Mouse (Mus musculus): ENCODE results near the gene Map2k6. TPM values are rescaled to one million over a fixed set of nuclear protein-coding genes. Genes with fewer than 3 reads are reported as not detected.

Map2k6 gene
- polyA plus RNA-seq, 1 experiment, result 6.7 TPM

- Histone ChIP-seq H3K4me3 (ENCODE audit: control insufficient read depth, insufficient read depth, low read length) (no peak overlapping the region), H3K36me3 (ENCODE audit: control insufficient read depth, insufficient read depth, low read length) (no peaks in the 10 kb centered on the region), H3K27ac (ENCODE audit: control insufficient read depth, insufficient read depth, low read length) (no peak overlapping the region), H3K4me1 (replicated peaks; ENCODE audit: control insufficient read depth, insufficient read depth, low read length) (peaks cover 2% of the 10 kb centered on the region; the same call in 1 of the 2 replicates), H3K27me3 (ENCODE audit: control insufficient read depth, insufficient read depth, low read length) (no peaks in the 10 kb centered on the region)
- 82% methylated on average over 3 of the region's 3 CpGs for WGBS
- TF ChIP-seq POLR2A (IDR thresholded peaks at IDR 0.05; ENCODE audit: control insufficient read depth, extremely low read depth, insufficient read depth, low read length, poor library complexity) (no peak), CTCF (IDR thresholded peaks at IDR 0.05; ENCODE audit: borderline replicate concordance, control insufficient read depth, extremely low read depth, insufficient read depth, low read length, poor library complexity) (no peak)
- no peak for DNase-seq
Measured at GRCm38 (mm10) chr11:110429837-110430418, 31.0 kb downstream of the Map2k6 start.

DNA sequence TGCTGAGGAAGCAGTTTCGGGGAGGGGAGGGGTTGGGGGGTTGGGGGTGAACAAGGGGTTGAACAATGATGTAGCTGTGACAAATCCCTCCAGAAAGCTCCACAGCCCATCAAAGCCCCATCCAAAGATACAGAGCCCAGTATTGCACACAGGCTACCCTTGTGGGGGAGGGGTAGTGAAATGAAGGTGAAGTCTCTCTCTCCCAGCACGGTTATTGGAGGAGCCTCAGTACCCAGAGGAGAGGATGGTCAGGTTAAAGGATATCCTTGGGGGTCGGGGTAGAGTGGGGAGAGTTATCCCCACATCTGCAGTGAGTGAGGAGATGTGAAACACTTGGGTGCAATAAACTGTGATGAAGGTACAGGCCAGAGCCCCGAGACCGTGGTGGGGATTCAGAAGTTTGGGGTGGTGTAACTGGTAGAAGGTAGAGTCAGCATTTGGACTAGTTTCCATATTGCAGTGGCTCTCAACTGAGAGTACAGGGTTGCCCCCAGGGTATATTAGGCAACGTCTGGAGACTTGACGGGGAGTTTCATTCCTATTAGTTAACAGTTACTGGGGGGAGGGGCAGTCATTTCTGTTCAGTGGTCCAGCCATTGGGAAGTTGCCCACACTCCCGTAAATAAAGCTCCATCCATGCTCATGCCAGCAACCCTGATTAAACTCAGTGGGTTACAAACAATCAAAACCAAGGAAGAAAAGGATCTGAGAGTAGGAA lies 37.1 kb downstream of the Map2k6 start:
- Histone ChIP-seq H3K36me3 (ENCODE audit: control insufficient read depth, insufficient read depth, low read length) (no peaks in the 10 kb centered on the region), H3K4me3 (ENCODE audit: control insufficient read depth, insufficient read depth, low read length) (no peak overlapping the region), H3K27ac (ENCODE audit: control insufficient read depth, insufficient read depth, low read length) (no peak overlapping the region), H3K27me3 (ENCODE audit: control insufficient read depth, insufficient read depth, low read length) (no peaks in the 10 kb centered on the region), H3K4me1 (replicated peaks; ENCODE audit: control insufficient read depth, insufficient read depth, low read length) (no peaks in the 10 kb centered on the region)
- 94% methylated on average over 8 of the region's 8 CpGs for WGBS
- no peak for DNase-seq
- TF ChIP-seq CTCF (IDR thresholded peaks at IDR 0.05; ENCODE audit: borderline replicate concordance, control insufficient read depth, extremely low read depth, insufficient read depth, low read length, poor library complexity), result no peak
- TF ChIP-seq POLR2A (IDR thresholded peaks at IDR 0.05; ENCODE audit: control insufficient read depth, extremely low read depth, insufficient read depth, low read length, poor library complexity), result no peak

DNA sequence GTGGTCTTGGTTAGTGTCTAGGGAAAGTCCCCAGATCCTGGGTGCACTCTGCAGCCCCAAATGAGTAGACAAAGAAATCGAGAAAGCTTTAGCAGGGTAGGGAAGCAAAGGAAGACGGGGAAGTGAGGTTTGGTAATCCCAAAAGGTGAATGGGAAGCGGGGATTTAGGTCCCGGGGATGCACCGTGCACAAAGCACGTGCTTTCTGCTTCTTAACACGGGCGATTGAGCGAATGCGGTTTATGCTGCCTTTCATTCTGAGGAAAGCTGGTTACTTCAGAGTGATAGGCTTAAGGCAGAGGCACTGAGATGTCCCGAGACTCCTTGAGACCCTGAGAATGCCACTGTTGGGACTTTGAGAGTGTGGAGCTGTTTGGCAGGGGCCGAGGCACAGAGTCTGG lies 38.1 kb downstream of the Map2k6 start:
- Histone ChIP-seq H3K27ac (ENCODE audit: control insufficient read depth, insufficient read depth, low read length) (no peak overlapping the region), H3K4me3 (ENCODE audit: control insufficient read depth, insufficient read depth, low read length) (no peak overlapping the region), H3K36me3 (ENCODE audit: control insufficient read depth, insufficient read depth, low read length) (no peaks in the 10 kb centered on the region), H3K27me3 (ENCODE audit: control insufficient read depth, insufficient read depth, low read length) (no peaks in the 10 kb centered on the region), H3K4me1 (replicated peaks; ENCODE audit: control insufficient read depth, insufficient read depth, low read length) (no peaks in the 10 kb centered on the region)
- TF ChIP-seq POLR2A (IDR thresholded peaks at IDR 0.05; ENCODE audit: control insufficient read depth, extremely low read depth, insufficient read depth, low read length, poor library complexity), result no peak
- TF ChIP-seq CTCF (IDR thresholded peaks at IDR 0.05; ENCODE audit: borderline replicate concordance, control insufficient read depth, extremely low read depth, insufficient read depth, low read length, poor library complexity), result no peak
- 93% methylated on average over 12 of the region's 12 CpGs for WGBS
- no peak for DNase-seq

DNA sequence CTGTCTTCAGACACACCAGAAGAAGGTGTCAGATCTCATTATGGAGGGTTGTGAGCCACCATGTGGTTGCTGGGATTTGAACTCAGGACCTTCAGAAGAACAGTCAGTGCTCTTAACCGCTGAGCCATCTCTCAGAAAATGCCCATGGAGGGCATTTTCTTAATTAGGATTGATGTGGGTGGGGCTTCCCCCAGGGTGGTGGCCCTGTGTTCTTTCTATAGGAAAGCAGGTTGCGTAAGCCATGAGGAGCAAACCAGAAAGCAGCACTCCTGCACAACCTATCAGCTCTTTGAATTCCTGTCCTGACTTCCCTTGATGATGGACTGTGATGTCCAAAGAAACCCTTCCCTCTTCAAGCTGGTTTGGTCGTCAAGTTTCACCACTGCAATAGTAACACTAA lies 39.2 kb downstream of the Map2k6 start:
- no peaks in the 10 kb centered on the region for H3K27me3 ChIP-seq (ENCODE audit: control insufficient read depth, insufficient read depth, low read length)
- 98% methylated on average over 3 of the region's 3 CpGs for WGBS
- H3K4me3 ChIP-seq (ENCODE audit: control insufficient read depth, insufficient read depth, low read length), result no peak overlapping the region
- no peak overlapping the region for H3K27ac ChIP-seq (ENCODE audit: control insufficient read depth, insufficient read depth, low read length)
- no peaks in the 10 kb centered on the region for H3K4me1 ChIP-seq (replicated peaks; ENCODE audit: control insufficient read depth, insufficient read depth, low read length)
- no peaks in the 10 kb centered on the region for H3K36me3 ChIP-seq (ENCODE audit: control insufficient read depth, insufficient read depth, low read length)
- no peak for TF ChIP-seq CTCF (IDR thresholded peaks at IDR 0.05; ENCODE audit: borderline replicate concordance, control insufficient read depth, extremely low read depth, insufficient read depth, low read length, poor library complexity)
- no peak for TF ChIP-seq POLR2A (IDR thresholded peaks at IDR 0.05; ENCODE audit: control insufficient read depth, extremely low read depth, insufficient read depth, low read length, poor library complexity)
- no peak for DNase-seq

- no peaks in the 10 kb centered on the region for H3K27me3 ChIP-seq (ENCODE audit: control insufficient read depth, insufficient read depth, low read length)
- TF ChIP-seq CTCF (IDR thresholded peaks at IDR 0.05; ENCODE audit: borderline replicate concordance, control insufficient read depth, extremely low read depth, insufficient read depth, low read length, poor library complexity) (no peak), POLR2A (IDR thresholded peaks at IDR 0.05; ENCODE audit: control insufficient read depth, extremely low read depth, insufficient read depth, low read length, poor library complexity) (no peak)
- no peaks in the 10 kb centered on the region for H3K4me1 ChIP-seq (replicated peaks; ENCODE audit: control insufficient read depth, insufficient read depth, low read length)
- no peaks in the 10 kb centered on the region for H3K36me3 ChIP-seq (ENCODE audit: control insufficient read depth, insufficient read depth, low read length)
- DNase-seq, result no peak
- no peak overlapping the region for H3K27ac ChIP-seq (ENCODE audit: control insufficient read depth, insufficient read depth, low read length)
- whole genome bisulfite sequencing, result 75% methylated on average over 4 of the region's 4 CpGs
- no peak overlapping the region for H3K4me3 ChIP-seq (ENCODE audit: control insufficient read depth, insufficient read depth, low read length)
Measured at GRCm38 (mm10) chr11:110438700-110439296, 39.9 kb downstream of the Map2k6 start.

- TF ChIP-seq POLR2A (IDR thresholded peaks at IDR 0.05; ENCODE audit: control insufficient read depth, extremely low read depth, insufficient read depth, low read length, poor library complexity) (no peak), CTCF (IDR thresholded peaks at IDR 0.05; ENCODE audit: borderline replicate concordance, control insufficient read depth, extremely low read depth, insufficient read depth, low read length, poor library complexity) (no peak)
- Histone ChIP-seq H3K4me3 (ENCODE audit: control insufficient read depth, insufficient read depth, low read length) (no peak overlapping the region), H3K27me3 (ENCODE audit: control insufficient read depth, insufficient read depth, low read length) (no peaks in the 10 kb centered on the region), H3K4me1 (replicated peaks; ENCODE audit: control insufficient read depth, insufficient read depth, low read length) (no peaks in the 10 kb centered on the region), H3K36me3 (ENCODE audit: control insufficient read depth, insufficient read depth, low read length) (no peaks in the 10 kb centered on the region), H3K27ac (ENCODE audit: control insufficient read depth, insufficient read depth, low read length) (no peak overlapping the region)
- WGBS, result 53% methylated on average over 7 of the region's 7 CpGs
- DNase-seq, result no peak
Measured at GRCm38 (mm10) chr11:110439354-110439753, 40.4 kb downstream of the Map2k6 start.
